Mouse (Mus musculus) MEL (cell line): ENCODE data around the gene 4933402J07Rik. TPM values are rescaled to one million over a fixed set of nuclear protein-coding genes. Genes with fewer than 3 reads are reported as not detected.

Experiments used
- DNase-seq: peaks from one replicate; pipeline ENCODE4 v3.0.0; 2011; ENCODE audit warnings: low read depth, low spot score
- H3K27ac ChIP-seq: 2 replicates; pipeline ENCODE4 v1.5.1; 2012; ENCODE audit warnings: low read depth, mild to moderate bottlenecking, control low read depth, low read length, moderate library complexity; ENCODE audit not compliant: control insufficient read depth
- H3K27me3 ChIP-seq, 2 experiments: fragments of 150-350 bp in 1 of 2; sonication (generic) in 1 of 2; 2 replicates each; pipeline ENCODE4 v1.6.1; 2012; ENCODE audit warnings: low read length in 2 of 2, mild to moderate bottlenecking in 2 of 2, improper control_type of control experiment in 1 of 2, moderate library complexity in 1 of 2; ENCODE audit not compliant: insufficient read depth in 2 of 2, control insufficient read depth in 1 of 2
- H3K36me3 ChIP-seq, 2 experiments: 2 replicates each; pipeline ENCODE4 v1.6.1; 2012 to 2014; ENCODE audit warnings: low read length in 2 of 2, improper control_type of control experiment in 1 of 2, inconsistent platforms in 1 of 2, mild to moderate bottlenecking in 1 of 2; ENCODE audit not compliant: insufficient read depth in 2 of 2, control insufficient read depth in 1 of 2
- H3K4me1 ChIP-seq, 2 experiments: fragments of 150-350 bp in 1 of 2; sonication (generic) in 1 of 2; 2 replicates each; pipeline ENCODE4 v1.6.1; 2012; ENCODE audit warnings: low read length in 2 of 2, improper control_type of control experiment in 1 of 2, mild to moderate bottlenecking in 1 of 2; ENCODE audit not compliant: insufficient read depth in 2 of 2, control insufficient read depth in 1 of 2
- H3K4me3 ChIP-seq, 2 experiments: fragments of 150-350 bp in 1 of 2; sonication (generic) in 1 of 2; 2 replicates each; pipeline ENCODE4 v1.5.1; 2012; ENCODE audit warnings: low read depth in 2 of 2, low read length in 2 of 2, mild to moderate bottlenecking in 2 of 2, moderate library complexity in 2 of 2, control low read depth in 1 of 2, improper control_type of control experiment in 1 of 2; ENCODE audit not compliant: control insufficient read depth in 1 of 2, insufficient read depth in 1 of 2
- H3K79me2 ChIP-seq: 2 replicates; pipeline ENCODE4 v1.6.1; 2012; ENCODE audit warnings: mild to moderate bottlenecking, low read length, moderate library complexity; ENCODE audit not compliant: control insufficient read depth, poor library complexity, insufficient read depth
- H3K9ac ChIP-seq: 2 replicates; pipeline ENCODE4 v1.6.1; 2012; ENCODE audit warnings: low read depth, mild to moderate bottlenecking, control low read depth, low read length, moderate library complexity; ENCODE audit not compliant: control insufficient read depth, poor library complexity, severe bottlenecking
- H3K9me3 ChIP-seq: fragments of 150-350 bp; sonication (generic); replicated peaks from 2 replicates; pipeline ENCODE4 v1.6.1; 2012; ENCODE audit warnings: mild to moderate bottlenecking, low read length, improper control_type of control experiment, moderate library complexity; ENCODE audit not compliant: insufficient read depth
- E2F4 ChIP-seq: IDR thresholded peaks from 2 replicates; pipeline ENCODE4 v1.6.1; 2011; ENCODE audit warnings: low read depth, low read length, improper control_type of control experiment, borderline replicate concordance
- ELF1 ChIP-seq: IDR thresholded peaks from 2 replicates; pipeline ENCODE4 v1.6.1; 2014; ENCODE audit warnings: low read depth, mild to moderate bottlenecking, inconsistent platforms, low read length, improper control_type of control experiment, moderate library complexity
- ETS1 ChIP-seq: IDR thresholded peaks from 2 replicates; pipeline ENCODE4 v1.6.1; 2012; ENCODE audit warnings: low read depth, mild to moderate bottlenecking, inconsistent platforms, low read length, improper control_type of control experiment, moderate library complexity
- HCFC1 ChIP-seq: IDR thresholded peaks from 2 replicates; pipeline ENCODE4 v1.6.1; 2012; ENCODE audit warnings: low read depth, mild to moderate bottlenecking, inconsistent platforms, low read length, improper control_type of control experiment, moderate library complexity
- JUND ChIP-seq: IDR thresholded peaks from 2 replicates; pipeline ENCODE4 v1.6.1; 2011; ENCODE audit warnings: low read depth, mild to moderate bottlenecking, improper control_type of control experiment, low read length
- MAFK ChIP-seq: IDR thresholded peaks from 2 replicates; pipeline ENCODE4 v1.6.1; 2011; ENCODE audit warnings: low read depth, mild to moderate bottlenecking, low read length, improper control_type of control experiment, borderline replicate concordance
- MAX ChIP-seq: IDR thresholded peaks from 2 replicates; pipeline ENCODE4 v1.6.1; 2011; ENCODE audit warnings: low read length, improper control_type of control experiment
- MAZ ChIP-seq: IDR thresholded peaks from 2 replicates; pipeline ENCODE4 v1.6.1; 2012; ENCODE audit warnings: low read depth, mild to moderate bottlenecking, inconsistent platforms, low read length, improper control_type of control experiment
- MEF2A ChIP-seq: IDR thresholded peaks from 2 replicates; pipeline ENCODE4 v1.6.1; 2014; ENCODE audit warnings: low read depth, mild to moderate bottlenecking, inconsistent platforms, low read length, improper control_type of control experiment; ENCODE audit not compliant: poor library complexity, insufficient replicate concordance, severe bottlenecking; ENCODE audit errors: extremely low read depth
- MYB ChIP-seq: IDR thresholded peaks from 2 replicates; pipeline ENCODE4 v1.6.1; 2011; ENCODE audit warnings: mild to moderate bottlenecking, low read depth, low read length, improper control_type of control experiment
- MYC ChIP-seq: IDR thresholded peaks from 2 replicates; pipeline ENCODE4 v1.6.1; 2011; ENCODE audit warnings: low read depth, mild to moderate bottlenecking, low read length, improper control_type of control experiment, moderate library complexity
- NRF1 ChIP-seq: IDR thresholded peaks from 2 replicates; pipeline ENCODE4 v1.6.1; 2014; ENCODE audit warnings: low read depth, mild to moderate bottlenecking, inconsistent platforms, low read length, improper control_type of control experiment, moderate library complexity; ENCODE audit not compliant: poor library complexity, insufficient read depth, severe bottlenecking
- POLR2A ChIP-seq, 2 experiments: IDR thresholded peaks; 2 replicates each; pipeline ENCODE4 v1.6.1; 2011 to 2012; ENCODE audit warnings: low read length in 2 of 2, mild to moderate bottlenecking in 2 of 2, control low read depth in 1 of 2, improper control_type of control experiment in 1 of 2, low read depth in 1 of 2, moderate library complexity in 1 of 2; ENCODE audit not compliant: control insufficient read depth in 1 of 2, insufficient read depth in 1 of 2, poor library complexity in 1 of 2
- POLR2AphosphoS5 ChIP-seq: IDR thresholded peaks from 2 replicates; pipeline ENCODE4 v1.6.1; 2012; ENCODE audit warnings: low read depth, borderline replicate concordance, mild to moderate bottlenecking, inconsistent platforms, low read length, moderate library complexity, mixed read lengths
- RCOR1 ChIP-seq: IDR thresholded peaks from 2 replicates; pipeline ENCODE4 v1.6.1; 2012; ENCODE audit warnings: low read depth, mild to moderate bottlenecking, inconsistent platforms, low read length, improper control_type of control experiment
- SMC3 ChIP-seq: IDR thresholded peaks from 2 replicates; pipeline ENCODE4 v1.6.1; 2011; ENCODE audit warnings: low read depth, low read length, improper control_type of control experiment
- TAL1 ChIP-seq: IDR thresholded peaks from 2 replicates; pipeline ENCODE4 v1.6.1; 2012; ENCODE audit warnings: mild to moderate bottlenecking, inconsistent platforms, low read length, moderate library complexity, mixed read lengths
- TBP ChIP-seq: IDR thresholded peaks from 2 replicates; pipeline ENCODE4 v1.8.0; 2011; ENCODE audit warnings: low read depth, low read length, improper control_type of control experiment
- TCF12 ChIP-seq: IDR thresholded peaks from 2 replicates; pipeline ENCODE4 v1.6.1; 2014; ENCODE audit warnings: low read depth, mild to moderate bottlenecking, inconsistent platforms, low read length, improper control_type of control experiment, moderate library complexity
- UBTF ChIP-seq: IDR thresholded peaks from 2 replicates; pipeline ENCODE4 v1.6.1; 2012; ENCODE audit warnings: low read depth, mild to moderate bottlenecking, inconsistent platforms, low read length, improper control_type of control experiment, moderate library complexity, borderline replicate concordance; ENCODE audit not compliant: insufficient read depth
- USF1 ChIP-seq: IDR thresholded peaks from 2 replicates; pipeline ENCODE4 v1.6.1; 2014; ENCODE audit warnings: low read depth, mild to moderate bottlenecking, inconsistent platforms, low read length, improper control_type of control experiment, moderate library complexity
- USF2 ChIP-seq, 2 experiments: IDR thresholded peaks; 2 replicates each; pipeline ENCODE4 v1.6.1; 2011 to 2012; ENCODE audit warnings: improper control_type of control experiment in 2 of 2, low read length in 2 of 2, borderline replicate concordance in 1 of 2, inconsistent platforms in 1 of 2, low read depth in 1 of 2, mild to moderate bottlenecking in 1 of 2; ENCODE audit not compliant: insufficient read depth in 1 of 2
- ZC3H11A ChIP-seq: IDR thresholded peaks from 2 replicates; pipeline ENCODE4 v1.6.1; 2012; ENCODE audit warnings: low read depth, mild to moderate bottlenecking, inconsistent platforms, low read length, improper control_type of control experiment
- ZKSCAN1 ChIP-seq: IDR thresholded peaks from 2 replicates; pipeline ENCODE4 v1.6.1; 2012; ENCODE audit warnings: low read depth, mild to moderate bottlenecking, inconsistent platforms, low read length, improper control_type of control experiment, moderate library complexity
- ZMIZ1 ChIP-seq: IDR thresholded peaks from 2 replicates; pipeline ENCODE4 v1.6.1; 2012; ENCODE audit warnings: low read depth, mild to moderate bottlenecking, inconsistent platforms, low read length, improper control_type of control experiment, moderate library complexity
- ZNF384 ChIP-seq: IDR thresholded peaks from 2 replicates; pipeline ENCODE4 v1.6.1; 2012; ENCODE audit warnings: low read depth, mild to moderate bottlenecking, inconsistent platforms, low read length, improper control_type of control experiment
- polyA plus RNA-seq, 2 experiments: library from polyadenylated mRNA; stranded (reverse) in 1 of 2; unstranded in 1 of 2; fragments of >175 nt in 1 of 2; fragments of >200 nt in 1 of 2; gene quantifications; 2 replicates each; pipeline versions ENCODE4 v1.2.1 to v1.2.4; 2012; ENCODE audit warnings: low replicate concordance in 2 of 2, low read depth in 1 of 2; ENCODE audit not compliant: insufficient read length in 2 of 2, insufficient read depth in 1 of 2, missing spikeins in 1 of 2
- total RNA-seq: library from RNA; depleted of rRNA; stranded (reverse); fragments of 300-350 nt; gene quantifications from 2 replicates; pipeline ENCODE4 v1.2.3, GENCODE M21; 2012

4933402J07Rik gene
- total and polyA plus RNA-seq, 3 experiments: not detected

DNA sequence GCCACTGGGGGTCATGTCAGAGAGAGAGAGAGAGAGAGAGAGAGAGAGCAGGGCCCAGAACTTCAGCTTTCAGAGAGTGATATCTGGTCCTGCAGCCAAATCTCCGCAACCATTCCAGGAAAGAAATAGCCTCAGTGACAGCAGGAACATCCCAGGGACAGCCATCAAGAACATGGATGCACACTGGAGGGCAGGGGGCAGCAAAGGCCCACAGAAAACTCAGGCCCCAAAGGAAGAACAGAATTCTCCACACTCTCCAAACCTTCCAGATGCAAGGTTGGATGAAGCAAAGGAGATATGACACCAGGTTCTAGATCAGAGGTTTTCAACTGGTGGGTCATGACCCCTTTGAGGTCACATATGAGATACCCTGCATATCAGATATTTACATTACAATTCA lies 50.0 kb downstream of the 4933402J07Rik start:
- Histone ChIP-seq H3K9ac (no peak overlapping the region), H3K4me3 (no peak overlapping the region), H3K9me3 (no peaks in the 10 kb centered on the region), H3K27ac (no peak overlapping the region), H3K36me3 (no peaks in the 10 kb centered on the region), H3K4me1 (no peaks in the 10 kb centered on the region), H3K79me2 (no peaks in the 10 kb centered on the region), H3K27me3 (no peaks in the 10 kb centered on the region)
- TF ChIP-seq ETS1 (no peak), ZC3H11A (no peak), E2F4 (no peak), TBP (no peak), TAL1 (no peak), MAZ (no peak), ZKSCAN1 (no peak), UBTF (no peak), ZMIZ1 (no peak), HCFC1 (no peak), SMC3 (no peak), MYB (no peak), TCF12 (no peak)
- DNase-seq: no peak

DNA sequence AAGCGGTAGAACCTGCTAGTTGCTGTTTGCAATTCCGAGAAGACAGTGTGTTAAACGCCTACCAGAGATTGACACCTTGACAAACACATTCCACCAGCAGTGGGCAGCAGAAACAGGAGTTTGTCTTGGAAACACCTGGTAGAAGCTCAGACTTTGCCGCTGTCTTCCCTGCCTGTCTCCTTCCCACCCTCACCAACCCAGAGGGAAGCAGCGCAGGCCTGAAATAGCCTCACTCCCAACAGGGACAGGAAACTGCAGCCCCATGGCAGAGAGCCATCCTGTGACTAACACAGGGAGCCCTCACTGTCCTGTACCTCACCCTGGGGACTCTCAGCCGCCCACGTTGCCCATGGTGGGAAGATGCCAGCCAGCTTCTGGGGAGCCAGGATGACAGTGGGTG lies 55.5 kb downstream of the 4933402J07Rik start:
- TF ChIP-seq RCOR1: no peak
- TF ChIP-seq MAX: no peak
- no peak for TF ChIP-seq POLR2AphosphoS5
- no peak for TF ChIP-seq MYC
- no peak for TF ChIP-seq TAL1
- Histone ChIP-seq H3K9me3 (no peaks in the 10 kb centered on the region), H3K4me3 (no peak overlapping the region), H3K27me3 (no peaks in the 10 kb centered on the region), H3K27ac (no peak overlapping the region), H3K9ac (no peak overlapping the region), H3K79me2 (no peaks in the 10 kb centered on the region), H3K4me1 (no peaks in the 10 kb centered on the region), H3K36me3 (no peaks in the 10 kb centered on the region)
- no peak for DNase-seq

DNA sequence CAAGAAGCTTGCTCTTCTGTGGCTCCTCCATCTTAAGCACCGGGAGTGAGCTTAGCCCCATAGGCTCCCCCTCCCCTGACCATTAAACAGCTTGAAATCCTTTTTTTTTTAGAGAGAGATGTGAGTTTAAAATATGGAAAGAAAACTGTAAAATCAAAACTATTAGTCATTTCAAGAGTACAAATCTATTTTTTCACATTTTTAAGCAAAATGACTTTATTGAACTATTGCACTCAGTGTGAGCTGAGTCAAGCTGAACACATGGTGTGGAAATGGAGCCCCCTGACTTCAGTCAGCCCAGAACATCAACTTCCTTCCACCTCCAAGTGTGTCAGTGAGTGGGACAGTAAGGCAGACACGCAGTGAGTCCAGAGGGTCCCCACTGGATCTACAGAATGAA lies 55.9 kb downstream of the 4933402J07Rik start:
- Histone ChIP-seq H3K27me3 (no peaks in the 10 kb centered on the region), H3K36me3 (no peaks in the 10 kb centered on the region), H3K27ac (no peak overlapping the region), H3K4me1 (no peaks in the 10 kb centered on the region), H3K79me2 (no peaks in the 10 kb centered on the region), H3K4me3 (no peak overlapping the region), H3K9ac (no peak overlapping the region), H3K9me3 (no peaks in the 10 kb centered on the region)
- no peak for DNase-seq
- TF ChIP-seq RCOR1: no peak
- no peak for TF ChIP-seq JUND
- no peak for TF ChIP-seq MYC
- no peak for TF ChIP-seq ZNF384
- no peak for TF ChIP-seq ELF1
- no peak for TF ChIP-seq UBTF
- TF ChIP-seq NRF1: no peak
- no peak for TF ChIP-seq POLR2A (IDR thresholded peaks at IDR 0.05; ENCODE audit: control insufficient read depth in 1 of 2, insufficient read depth in 1 of 2, low read depth in 1 of 2, low read length in 2 of 2, poor library complexity in 1 of 2)
- no peak for TF ChIP-seq ZKSCAN1
- no peak for TF ChIP-seq E2F4
- TF ChIP-seq MEF2A: no peak
- TF ChIP-seq MAFK: no peak
- TF ChIP-seq POLR2AphosphoS5: no peak
- no peak for TF ChIP-seq TCF12
- no peak for TF ChIP-seq USF1
- TF ChIP-seq USF2 (IDR thresholded peaks at IDR 0.05; ENCODE audit: borderline replicate concordance in 1 of 2, insufficient read depth in 1 of 2, low read depth in 1 of 2, low read length in 2 of 2): no peak
